Mouse (Mus musculus) spleen, postnatal 10 days (tissue): Measurements from ENCODE around the gene Tinf2.
A peak's percentile ranks its signal among the peaks of the same experiment; 100 is the strongest.

Experiments used
- DNase-seq, 2 experiments: peaks; one replicate each; pipeline ENCODE4 v3.0.0; 2021 to 2022; ENCODE audit warnings: low spot score in 2 of 2

Tinf2 gene

DNA sequence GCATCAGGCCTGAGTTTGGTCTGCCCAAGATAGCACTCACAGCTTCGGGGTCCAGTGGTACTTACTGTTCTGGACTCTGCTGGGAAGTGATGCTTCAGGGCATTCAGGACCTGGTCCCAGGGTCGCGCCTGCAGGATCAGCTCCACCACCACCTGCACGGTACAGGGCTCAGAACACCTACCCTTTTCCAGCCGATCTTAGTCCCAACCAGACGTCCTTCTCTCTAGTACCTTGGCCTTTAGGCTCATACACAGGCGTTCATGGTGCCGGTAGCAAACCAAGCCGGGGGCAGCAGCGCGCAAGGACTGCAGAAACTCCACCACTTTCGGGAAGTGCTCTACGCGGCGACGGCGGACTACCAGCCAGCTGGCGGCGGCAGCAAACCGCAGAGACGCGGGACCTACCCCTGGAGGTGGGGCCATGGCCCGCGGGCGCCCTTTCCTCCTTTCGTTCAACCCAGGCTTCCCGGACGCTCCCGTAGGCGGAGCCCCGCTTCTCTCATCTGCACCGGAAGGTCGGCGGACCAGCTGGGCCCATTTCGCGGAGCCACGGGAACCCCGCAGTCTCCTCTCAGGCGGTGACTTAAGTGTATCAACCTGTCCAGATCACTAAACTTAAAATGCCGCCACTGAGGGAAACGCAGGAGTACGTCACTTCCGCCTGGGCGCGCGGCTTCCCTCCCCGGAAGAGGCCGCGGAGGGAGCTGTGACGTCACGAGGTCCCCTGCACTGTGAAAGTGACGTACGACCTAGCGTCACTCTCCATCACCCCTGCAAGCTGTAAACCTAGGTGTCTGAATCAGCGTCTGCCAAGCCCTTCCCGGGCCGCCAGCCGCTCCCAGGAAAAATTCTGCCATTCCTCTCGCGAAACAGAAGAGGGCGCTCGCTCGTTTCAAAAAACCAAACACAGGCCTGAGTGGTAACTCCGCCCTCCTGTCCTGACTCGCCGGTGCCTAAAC is at the start of gene Tinf2:
Gene Tinf2 (minus strand): TSS at position 661 of the 958 bp plus-strand sequence.
- peak; percentile 92 to 95 for DNase-seq

DNA sequence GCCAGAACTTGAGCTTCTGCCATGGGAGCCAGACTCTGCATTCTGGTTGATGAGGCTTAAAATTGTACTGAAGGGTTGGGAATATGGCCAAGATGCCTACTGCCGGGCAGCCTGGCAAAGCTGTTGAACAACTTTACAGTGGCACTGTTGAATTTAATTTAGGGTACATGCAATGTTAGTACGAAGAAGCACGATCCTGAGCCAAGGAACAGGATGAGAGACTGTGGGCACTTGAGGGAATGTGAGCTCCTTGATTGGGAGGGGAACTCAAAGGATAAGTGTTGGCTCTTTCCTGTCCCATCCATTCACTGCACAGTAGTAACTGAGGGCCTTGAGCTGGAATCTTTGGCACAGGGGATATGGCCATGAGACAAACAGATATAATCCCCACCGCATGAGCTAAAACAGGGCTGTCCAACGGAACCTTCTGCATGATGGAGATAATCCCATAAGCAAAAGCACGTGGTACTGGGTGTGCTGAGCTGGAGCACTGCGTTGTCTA is 49.0 kb upstream of the Tinf2 start:
- no peak for DNase-seq

DNA sequence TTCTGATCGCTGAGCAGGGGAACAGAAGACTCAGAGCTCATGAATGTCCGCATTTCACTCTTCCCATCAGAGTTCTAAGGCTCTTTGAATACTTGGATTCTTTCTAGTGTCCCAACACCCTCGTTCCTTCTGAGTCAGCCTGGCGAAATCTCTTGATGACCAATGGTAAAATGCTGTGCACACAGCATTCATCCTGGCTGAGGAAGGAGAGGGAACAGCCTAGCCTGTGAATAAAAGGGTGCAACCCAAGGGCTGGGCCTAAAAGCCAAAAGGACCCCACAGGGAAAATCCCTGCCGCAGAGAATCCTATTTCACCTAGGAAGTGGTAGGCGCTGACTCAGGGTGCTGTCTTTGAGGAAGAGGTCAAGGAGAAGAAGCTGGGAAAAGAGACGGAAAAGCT is 48.5 kb upstream of the Tinf2 start:
- no peak for DNase-seq

DNA sequence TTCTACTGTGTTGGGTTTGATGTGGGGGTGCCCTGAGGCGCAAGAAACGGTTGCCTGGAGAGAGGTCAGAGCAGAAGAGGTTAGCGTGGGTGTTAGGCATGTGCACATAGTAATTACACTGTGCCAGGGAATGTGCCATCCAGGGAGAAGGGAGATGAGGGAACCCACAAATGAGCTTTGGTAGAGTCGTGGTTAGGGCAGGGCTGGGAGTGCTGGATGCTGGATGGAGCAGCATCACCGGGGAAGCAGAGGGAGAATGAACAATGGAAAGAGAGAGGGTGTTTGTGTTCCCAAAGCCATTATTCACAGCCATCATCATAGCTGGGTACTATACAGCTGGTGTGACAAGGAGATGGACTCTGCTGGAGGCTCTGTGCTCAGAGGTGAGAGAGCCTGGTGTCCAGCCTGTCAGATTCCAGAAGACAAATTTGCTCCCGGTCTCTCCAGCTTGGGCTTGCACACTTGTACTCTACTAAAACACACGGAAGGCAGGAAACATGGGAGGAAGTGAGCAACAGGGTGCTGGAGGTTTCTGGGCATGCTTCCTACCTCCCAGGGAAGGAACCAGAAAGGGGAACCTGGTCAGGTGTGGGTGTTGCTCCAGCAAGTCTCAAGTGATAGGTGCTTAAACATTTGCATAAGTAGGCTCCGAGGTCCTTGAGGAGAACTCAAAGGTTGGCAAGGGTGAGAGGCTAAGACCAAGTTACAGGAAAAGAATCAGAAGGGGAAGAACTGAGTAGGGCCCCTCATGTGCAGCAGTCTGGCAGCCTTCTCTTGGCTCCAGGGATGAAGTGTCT is 46.5 kb upstream of the Tinf2 start:
- no peak for DNase-seq

DNA sequence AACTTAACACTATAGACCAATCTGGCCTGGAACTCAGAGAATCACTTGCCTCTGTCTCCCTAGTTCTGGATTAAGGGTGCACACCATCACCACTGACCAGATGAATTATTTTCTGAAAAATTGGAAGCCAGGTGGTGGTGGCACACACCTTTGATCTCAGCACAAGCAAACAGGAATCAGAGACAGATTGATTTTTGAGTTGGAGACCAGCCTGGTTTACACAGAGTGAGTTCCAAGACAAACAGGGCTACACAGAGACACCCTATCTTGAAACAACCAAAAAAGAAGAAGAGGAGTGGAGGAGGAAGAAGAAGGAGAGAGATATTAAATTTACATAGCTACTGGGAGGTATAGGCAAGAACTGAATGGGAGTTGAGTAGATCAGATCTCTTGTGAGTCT is 44.6 kb upstream of the Tinf2 start:
- DNase-seq: no peak

DNA sequence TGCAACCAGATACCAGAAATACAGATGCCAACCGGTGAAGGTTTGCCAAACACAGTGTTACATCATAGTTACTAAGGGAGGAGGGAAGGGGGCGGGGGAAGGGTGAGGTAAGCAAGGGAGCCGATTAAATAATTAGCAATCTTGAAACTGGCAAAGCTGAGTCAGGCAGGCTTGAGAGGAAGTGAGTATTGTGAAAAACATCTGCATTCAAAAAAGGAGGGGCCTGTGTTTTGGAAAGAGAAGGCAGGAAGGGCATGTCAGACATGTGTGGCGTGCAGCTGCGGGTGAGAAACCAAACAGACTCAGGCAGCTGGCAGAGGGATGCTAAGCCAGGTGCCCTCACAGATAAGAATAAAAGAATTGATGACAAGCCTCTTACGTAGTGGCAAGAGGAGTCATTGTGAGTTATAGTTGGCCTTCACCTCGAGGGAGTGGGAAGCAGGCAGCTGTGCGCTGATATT is 42.8 kb upstream of the Tinf2 start:
- DNase-seq: peak in 1 of 2 experiments; percentile 53

DNA sequence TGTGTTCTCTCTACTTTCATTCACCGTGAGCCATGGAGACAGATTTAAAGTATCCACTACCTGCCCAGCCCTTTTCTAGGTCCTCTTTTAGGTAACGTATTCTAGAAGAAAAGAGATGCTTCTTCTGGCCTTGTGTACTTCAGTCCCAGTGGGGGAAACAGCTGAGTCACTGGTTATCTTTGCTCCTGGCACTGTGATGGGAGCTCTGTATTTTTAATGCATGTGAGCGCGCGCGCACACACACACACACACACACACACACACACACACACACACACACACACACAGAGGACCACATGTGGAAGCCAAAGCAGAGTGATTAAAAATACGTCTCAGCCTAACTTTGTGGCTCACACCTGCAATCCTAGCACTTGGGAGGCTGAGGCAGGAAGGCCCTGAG is 41.8 kb upstream of the Tinf2 start:
- no peak for DNase-seq

DNA sequence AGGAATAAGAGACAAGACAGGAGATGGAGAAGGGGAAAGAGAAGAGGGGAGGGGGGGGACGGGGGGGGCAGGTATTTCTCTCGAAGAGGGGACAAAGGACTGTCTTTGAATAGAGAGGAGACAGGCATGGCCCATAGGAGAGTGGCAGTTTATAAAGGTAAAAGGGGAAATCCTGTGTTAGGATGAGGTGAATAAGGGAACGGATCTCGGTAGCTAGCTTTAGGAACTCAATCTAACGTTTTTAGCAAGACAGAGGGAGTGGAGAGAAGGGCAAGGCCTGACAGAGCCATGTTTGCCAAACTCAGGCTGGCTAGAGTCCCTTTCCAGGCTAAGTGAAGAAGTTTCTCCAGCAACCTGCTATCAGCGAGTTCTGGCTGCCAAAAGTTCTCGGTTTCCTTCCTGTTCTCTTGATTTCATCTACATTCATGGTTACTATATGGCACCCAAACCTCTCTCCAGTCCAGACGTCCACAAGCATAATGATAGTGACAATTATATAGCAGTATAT is 40.9 kb upstream of the Tinf2 start:
- no peak for DNase-seq

DNA sequence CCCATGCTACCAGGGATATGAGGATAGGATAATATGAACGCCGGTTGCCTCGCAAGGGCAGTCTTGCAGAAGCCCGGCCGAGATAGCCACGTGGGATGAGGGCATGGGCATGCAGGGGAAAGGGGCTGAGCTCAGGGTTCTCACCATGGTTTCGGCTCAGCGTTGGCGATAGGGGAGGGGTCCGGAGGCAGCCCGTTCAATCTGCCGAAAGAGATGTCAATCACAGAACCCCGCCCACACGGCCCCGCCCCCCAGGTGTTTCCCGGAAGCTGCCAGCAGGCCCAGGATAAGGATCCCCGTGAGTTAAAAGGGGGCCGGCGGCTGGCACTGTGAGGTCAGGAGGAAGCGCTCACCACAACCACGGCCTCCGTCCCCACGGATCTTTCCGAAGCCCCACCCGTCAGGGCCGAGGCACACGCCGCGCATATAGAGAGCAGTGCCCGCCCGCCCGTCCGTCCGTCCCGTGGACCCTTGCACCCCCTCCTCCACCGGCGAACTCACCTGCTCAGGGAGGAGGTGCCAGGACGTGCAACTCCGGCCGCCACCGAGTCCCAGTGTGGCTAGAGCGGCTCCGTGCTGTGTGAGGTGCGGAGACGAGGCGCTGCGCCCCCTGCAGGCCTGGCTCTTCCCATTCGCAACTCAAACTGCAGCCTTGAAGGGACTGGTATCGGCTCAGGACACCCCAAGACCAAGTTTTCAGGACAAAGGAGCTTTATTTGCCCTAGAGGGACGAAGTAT is 40.2 kb upstream of the Tinf2 start, which contains the start of gene Rabggta:
Gene Rabggta (minus strand): TSS at position 564 of the 738 bp plus-strand sequence.
- DNase-seq: peak; percentile 89 to 96

DNA sequence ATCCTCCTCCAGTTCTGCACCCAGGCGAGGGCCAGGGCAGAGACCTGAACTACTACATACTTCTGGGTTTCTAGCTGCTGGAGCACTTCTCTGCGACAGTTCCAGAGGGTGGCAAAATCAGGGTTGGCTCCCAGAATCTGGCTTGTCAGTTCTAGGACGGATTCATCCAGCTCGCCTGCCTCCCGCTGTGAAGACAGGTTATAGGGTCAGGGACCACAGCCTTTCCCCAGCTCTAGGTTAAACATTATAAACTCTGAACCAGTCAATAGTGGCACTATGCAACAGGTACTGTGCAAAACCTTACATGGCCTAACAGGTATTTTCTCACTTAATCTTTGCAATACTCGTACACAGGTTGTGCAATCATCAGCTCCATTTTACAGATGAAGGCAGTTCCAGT is 39.5 kb upstream of the Tinf2 start:
- no peak for DNase-seq

DNA sequence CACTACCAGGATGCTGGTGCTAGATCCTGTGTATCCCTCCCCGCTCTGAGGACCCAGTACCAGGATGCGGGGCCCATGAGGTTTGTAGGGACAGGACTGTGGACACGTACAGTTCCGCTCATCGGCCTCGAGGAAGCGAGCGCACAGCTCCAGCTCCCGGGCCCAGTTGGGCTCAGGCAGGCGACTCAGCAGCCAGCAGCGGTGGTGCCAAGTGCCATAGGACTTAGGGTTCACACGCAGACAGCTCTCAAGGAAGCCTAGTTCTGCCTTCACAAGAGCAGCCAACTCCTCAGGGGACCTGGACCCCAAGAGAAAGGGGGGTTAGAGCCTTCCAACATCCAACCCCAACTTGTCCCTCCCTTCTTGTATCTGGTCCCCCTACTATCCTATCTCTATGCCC is 39.0 kb upstream of the Tinf2 start:
- DNase-seq: no peak

DNA sequence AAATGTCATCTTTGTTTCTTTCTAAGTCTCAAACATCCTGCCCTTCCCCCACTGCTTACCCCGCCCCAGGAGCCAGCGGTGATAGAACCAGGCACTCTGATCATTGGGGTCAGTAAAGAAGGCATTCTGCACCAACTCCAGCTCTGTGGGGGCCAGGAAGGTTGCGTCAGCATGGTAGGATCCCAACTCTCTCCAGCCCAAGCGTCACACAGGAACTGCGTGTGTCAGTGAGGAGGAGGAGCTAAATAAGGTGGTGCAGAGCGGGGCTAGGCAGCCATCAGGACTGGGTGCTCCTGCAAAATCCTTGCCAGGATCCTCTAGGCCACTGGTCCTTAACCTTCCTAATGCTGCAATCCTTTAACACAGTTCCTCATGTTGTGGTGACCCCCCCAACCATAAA is 38.1 kb upstream of the Tinf2 start:
- DNase-seq: no peak

DNA sequence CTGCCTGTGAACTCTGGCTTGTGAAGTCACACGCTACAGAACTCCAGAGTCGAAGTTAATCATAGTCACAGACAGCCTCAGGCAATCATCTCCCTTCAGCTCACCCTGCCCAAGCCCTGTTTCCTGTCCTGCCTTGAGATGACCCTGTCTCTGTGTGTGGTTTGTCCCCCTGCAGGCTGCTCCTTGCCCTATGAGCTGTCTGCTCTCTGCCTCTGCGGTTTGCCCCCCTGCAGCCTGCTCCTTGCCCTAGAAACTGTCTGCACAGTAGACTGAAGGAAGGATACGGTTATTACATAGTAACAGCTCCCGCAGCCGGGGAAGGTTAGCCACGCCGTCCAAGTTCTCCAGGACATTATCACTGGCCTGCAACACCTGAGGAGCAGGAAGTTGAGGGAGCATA is 35.3 kb upstream of the Tinf2 start:
- no peak for DNase-seq

DNA sequence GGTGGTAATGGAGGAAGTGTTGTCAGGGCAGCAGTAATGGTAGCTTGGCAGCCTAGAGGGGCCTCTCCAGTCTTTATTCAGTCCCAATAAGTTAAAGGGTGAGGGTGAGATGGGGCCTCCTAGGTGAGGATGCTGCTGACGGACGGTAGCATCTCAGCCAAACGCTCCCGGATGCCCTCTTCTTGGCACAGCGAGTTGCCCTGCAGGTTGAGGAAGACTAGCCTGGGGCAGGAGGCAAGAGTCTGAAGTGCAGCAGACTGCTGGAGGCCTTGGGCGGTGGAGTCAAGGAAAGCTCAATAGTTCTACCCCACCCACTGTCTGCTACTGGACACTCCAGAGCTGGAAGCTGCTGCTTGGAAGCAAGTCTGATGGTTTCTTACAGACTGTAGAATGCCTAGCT is 34.7 kb upstream of the Tinf2 start:
- DNase-seq: no peak

DNA sequence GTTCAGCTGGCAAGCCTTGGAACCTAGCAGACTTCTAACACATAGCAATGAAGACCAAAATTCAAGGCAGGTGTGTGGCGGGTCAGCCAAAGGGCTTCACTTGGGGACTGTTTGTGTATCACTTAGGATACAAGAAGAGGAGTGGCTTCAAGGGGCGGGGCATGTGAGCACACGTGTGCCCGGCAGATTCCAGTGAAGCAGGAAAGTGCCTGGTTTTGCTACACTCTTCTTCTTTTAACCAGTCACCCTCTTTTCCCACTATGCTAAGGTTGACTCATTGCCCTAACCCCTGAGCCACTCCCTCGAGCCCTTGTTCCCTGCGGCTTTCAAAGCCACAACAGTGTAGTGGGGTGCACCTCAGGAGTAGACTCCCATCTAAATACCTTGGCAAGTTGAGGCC is 33.3 kb upstream of the Tinf2 start:
- DNase-seq: no peak

DNA sequence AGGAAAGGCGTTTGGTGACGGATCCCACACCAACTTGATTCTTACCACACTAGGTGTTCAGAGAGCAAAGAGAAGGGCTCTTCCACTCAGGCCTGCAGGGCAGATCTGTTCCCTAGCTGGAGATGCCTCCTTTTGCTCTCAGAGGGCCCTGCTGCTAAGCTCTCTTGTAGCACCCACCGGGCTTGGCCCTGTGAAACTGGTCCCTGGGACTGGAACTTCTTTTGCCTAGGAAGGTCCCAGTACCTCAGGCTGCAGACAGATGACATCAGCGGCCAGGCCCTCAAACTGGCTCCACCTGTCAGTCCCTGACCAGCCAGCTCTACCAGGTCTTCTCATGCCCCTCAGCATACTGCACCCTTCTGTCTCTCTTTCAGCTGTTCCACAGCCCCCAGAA is 32.1 kb upstream of the Tinf2 start, which contains the start of gene Tgm1:
Gene Tgm1 (minus strand): TSS at position 198 of the 394 bp plus-strand sequence.
- no peak for DNase-seq

DNA sequence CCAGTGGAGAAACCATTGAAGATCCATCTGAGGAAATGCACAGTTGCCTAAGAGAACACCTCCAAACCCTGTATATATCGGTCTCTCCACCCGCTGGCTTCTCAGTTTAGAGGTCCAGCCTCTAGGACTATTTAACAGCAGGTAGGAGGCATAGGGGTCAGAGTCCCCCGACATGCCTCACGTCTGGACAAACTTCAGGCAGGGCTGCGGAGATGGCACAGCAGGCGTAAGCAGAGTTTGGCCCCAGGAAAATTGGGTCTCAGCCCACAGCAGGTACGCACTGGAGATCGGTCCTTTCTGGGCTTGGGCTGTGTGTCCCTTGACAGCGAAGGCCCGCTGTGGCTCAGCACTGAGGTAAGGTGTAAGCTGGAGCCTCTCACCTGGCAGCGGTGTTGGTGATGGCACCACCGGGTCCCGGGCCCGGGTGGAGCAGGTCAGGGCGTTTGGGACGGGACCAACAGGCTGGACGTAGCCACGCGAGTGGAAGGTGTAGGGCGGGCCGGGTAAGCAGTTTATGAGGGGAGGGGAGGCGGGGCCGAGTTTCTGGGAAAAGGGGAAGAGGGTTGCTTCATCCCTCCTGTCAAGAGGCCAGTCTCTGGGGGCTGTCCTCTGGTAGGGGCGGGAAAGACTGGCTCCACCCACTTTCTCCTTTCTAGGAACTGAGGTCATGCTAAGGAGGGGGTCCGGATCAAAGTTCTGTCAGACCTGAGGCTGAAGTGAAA is 31.5 kb upstream of the Tinf2 start:
- DNase-seq: no peak

DNA sequence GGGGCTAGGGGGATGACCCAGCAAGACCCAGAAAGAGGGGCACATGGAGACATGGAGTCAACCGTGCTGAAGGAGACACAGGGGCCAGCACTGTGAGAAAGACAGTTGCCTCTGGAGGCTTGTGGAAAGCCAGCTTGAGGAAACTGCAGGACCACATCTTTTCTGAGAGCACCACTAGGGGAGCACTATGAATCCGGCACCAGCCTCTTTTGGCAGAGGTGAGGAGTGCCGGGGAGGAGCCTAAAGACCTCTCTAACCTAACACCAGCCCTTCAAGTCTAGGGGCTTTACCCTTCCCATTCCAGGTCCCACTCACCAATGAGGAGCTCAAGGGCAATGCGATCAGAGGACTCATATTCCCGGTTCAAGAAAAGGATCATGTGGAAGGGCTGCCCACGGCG is 30.2 kb upstream of the Tinf2 start:
- DNase-seq: no peak

DNA sequence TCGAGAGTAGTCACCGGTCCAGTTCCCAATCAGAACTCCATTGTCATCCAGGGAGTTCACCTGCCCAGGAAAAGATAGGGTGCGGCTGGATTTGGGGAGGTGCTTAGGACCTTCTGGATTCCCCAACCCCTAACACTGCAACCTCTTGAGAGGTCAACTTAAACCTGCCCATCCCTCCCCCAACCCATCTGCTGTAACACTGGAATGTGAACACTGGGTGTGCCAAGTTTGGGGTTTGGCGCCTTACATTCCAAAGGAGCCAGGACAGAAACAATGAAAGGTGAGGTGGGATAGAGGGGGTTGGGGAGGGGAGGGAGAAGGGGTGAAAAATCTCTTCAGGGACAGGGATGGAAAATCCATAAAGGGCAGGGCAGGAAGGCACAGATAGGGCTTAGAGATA is 27.9 kb upstream of the Tinf2 start:
- DNase-seq: no peak

DNA sequence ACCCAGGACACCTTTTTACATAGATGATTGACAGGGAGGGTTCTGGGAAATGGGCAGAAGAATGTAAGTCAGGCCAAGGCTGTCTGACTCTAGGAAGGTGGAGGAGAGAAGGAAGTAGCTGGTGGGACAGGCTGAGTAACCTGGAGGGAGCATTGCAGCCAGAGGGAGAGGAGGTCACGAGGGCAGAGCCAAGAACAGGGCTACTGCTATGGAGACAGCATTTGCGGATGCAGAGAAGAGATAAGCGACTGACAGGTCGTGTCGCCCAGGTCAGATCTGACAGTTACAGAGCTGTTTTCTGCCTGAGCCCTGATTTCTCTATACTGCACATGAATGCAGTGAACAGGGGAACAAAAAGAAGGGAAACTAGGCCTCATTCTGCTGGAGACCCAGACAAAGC is 25.8 kb upstream of the Tinf2 start:
- no peak for DNase-seq
